23 mouse cellular contexts compared by ENCODE assay signal in the genomic region with DNA sequence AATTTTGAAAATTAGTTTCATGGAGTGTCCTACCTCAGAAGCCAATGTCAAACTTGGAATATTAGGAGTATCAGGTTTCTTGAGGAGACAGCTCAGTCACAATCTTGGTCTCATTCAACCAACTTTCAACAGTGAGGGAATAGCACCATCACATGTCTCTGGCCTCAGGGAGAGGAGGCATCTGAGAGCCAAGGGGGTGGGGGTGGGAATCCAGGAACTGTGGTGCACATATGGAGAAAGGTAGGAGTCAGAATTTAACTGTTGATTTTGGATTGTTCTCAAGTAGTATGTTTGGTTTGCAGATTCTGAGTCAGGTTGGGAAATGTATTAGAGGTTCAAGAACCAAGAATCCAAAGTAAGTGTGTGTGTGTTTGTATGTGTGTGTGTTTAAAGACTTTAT. TPM values are rescaled to one million over a fixed set of nuclear protein-coding genes. Genes with fewer than 3 reads are reported as not detected.
DNase-seq lines count a peak whose midpoint lies in the region; ATAC-seq lines count a peak whose summit lies in the region.
"Had no signal": no experiment of that assay in that cellular context is flagged by ENCODE, and none has a peak within 500 bp of the region (broad histone marks: within the 10 kb centered on the region; RNA-seq: fewer than 3 reads in every experiment).

No protein-coding gene starts in this region.

- H3K4me3 ChIP-seq in neural tube, embryonic 15.5 days (replicated peaks) = no peak overlapping the region
- H3K4me3 ChIP-seq: embryonic facial prominence, embryonic 10.5 days; embryonic facial prominence, embryonic 12.5 days; forebrain, embryonic 13.5 days; forebrain, embryonic 15.5 days had no signal

- H3K27ac ChIP-seq in neural tube, embryonic 15.5 days (replicated peaks) = no peak overlapping the region
- H3K27ac ChIP-seq: embryonic facial prominence, embryonic 10.5 days; embryonic facial prominence, embryonic 12.5 days; forebrain, embryonic 13.5 days; forebrain, embryonic 15.5 days had no signal

- H3K9ac ChIP-seq in neural tube, embryonic 15.5 days (replicated peaks) = no peak overlapping the region
- H3K9ac ChIP-seq: embryonic facial prominence, embryonic 12.5 days; forebrain, embryonic 13.5 days; forebrain, embryonic 15.5 days; forebrain, postnatal 0 days had no signal

- no peak overlapping the region for H3K4me2 ChIP-seq in neural tube, embryonic 15.5 days
- H3K4me2 ChIP-seq: embryonic facial prominence, embryonic 12.5 days; forebrain, embryonic 13.5 days; forebrain, embryonic 15.5 days had no signal

- no peaks in the 10 kb centered on the region for H3K36me3 ChIP-seq in neural tube, embryonic 15.5 days
- H3K36me3 ChIP-seq: embryonic facial prominence, embryonic 10.5 days; embryonic facial prominence, embryonic 12.5 days; forebrain, embryonic 15.5 days; G1E had no signal

- H3K9me3 ChIP-seq in neural tube, embryonic 15.5 days (replicated peaks) = no peaks in the 10 kb centered on the region
- H3K9me3 ChIP-seq: embryonic facial prominence, embryonic 10.5 days; embryonic facial prominence, embryonic 12.5 days; forebrain, embryonic 13.5 days; forebrain, embryonic 15.5 days had no signal

- no peak for ATAC-seq in neural tube, embryonic 15.5 days (ENCODE audit: low FRiP score)
- ATAC-seq: forebrain, embryonic 13.5 days; forebrain, embryonic 15.5 days; forebrain, postnatal 0 days had no signal

- peaks cover 15% of the 10 kb centered on the region for H3K4me1 ChIP-seq in neural tube, embryonic 15.5 days

- DNase-seq in 3T3-L1 (ENCODE audit: low read depth, low spot score) = peak; percentile 82
- peak; percentile 83 for DNase-seq in NIH3T3 (ENCODE audit: low read depth)
- DNase-seq in cerebellum, adult 9-10 months = no peak
- DNase-seq in kidney, postnatal 25 days = no peak
- DNase-seq: adrenal gland, adult 8-10 months; adrenal gland, postnatal 14 days; adrenal gland, postnatal 36 days; cerebellum, adult 11 months; cerebellum, adult 18-20 months; cerebellum, adult 8-10 months; cerebellum, postnatal 10 days; cerebellum, postnatal 25 days; forebrain, postnatal 0 days had no signal

- peaks cover 16% of the 10 kb centered on the region for H3K27me3 ChIP-seq in neural tube, embryonic 15.5 days (replicated peaks)

RNA-seq across cellular contexts. Expression of gene Ubd, which starts 0.7 kb away (rescaled TPM):
- polyA plus RNA-seq in neural tube, embryonic 15.5 days (2015; fragmentation: Nextera tagmentation; extraction: Ambion mirVana) = 3.8 TPM in 1 of 2 replicates, not detected in the other
- polyA plus RNA-seq: C2C12; cortical plate, adult 2 months; embryonic facial prominence, embryonic 10.5 days; embryonic facial prominence, embryonic 14.5 days; forebrain, embryonic 11.5 days; forebrain, embryonic 13.5 days; forebrain, embryonic 15.5 days; forebrain, postnatal 0 days; G1E had no signal

RNA-seq across cellular contexts. Expression of gene Olfr94, which starts 7.8 kb away (rescaled TPM):
- 0.14 and 0.19 TPM in 2 replicates for polyA plus RNA-seq in neural tube, embryonic 15.5 days (2015; fragmentation: Nextera tagmentation; extraction: Ambion mirVana)
- polyA plus RNA-seq: C2C12; cortical plate, adult 2 months; embryonic facial prominence, embryonic 10.5 days; forebrain, embryonic 11.5 days; forebrain, embryonic 13.5 days; forebrain, embryonic 15.5 days; forebrain, postnatal 0 days; G1E had no signal

RNA-seq across cellular contexts. Expression of gene Olfr95, which starts 19.9 kb away (rescaled TPM):
- polyA plus RNA-seq in neural tube, embryonic 15.5 days (2015; fragmentation: Nextera tagmentation; extraction: Ambion mirVana) = 0.04 TPM in 1 of 2 replicates, not detected in the other
- polyA plus RNA-seq: C2C12; cortical plate, adult 2 months; embryonic facial prominence, embryonic 10.5 days; embryonic facial prominence, embryonic 12.5 days; embryonic facial prominence, embryonic 14.5 days; forebrain, embryonic 11.5 days; forebrain, embryonic 13.5 days; forebrain, embryonic 15.5 days; forebrain, postnatal 0 days; G1E had no signal

RNA-seq across cellular contexts. Expression of gene Olfr96, which starts 26.9 kb away (rescaled TPM):
- polyA plus RNA-seq in neural tube, embryonic 15.5 days (2015; fragmentation: Nextera tagmentation; extraction: Ambion mirVana) = not detected in 2 replicates
- polyA plus RNA-seq: C2C12; cortical plate, adult 2 months; embryonic facial prominence, embryonic 10.5 days; embryonic facial prominence, embryonic 12.5 days; forebrain, embryonic 11.5 days; forebrain, embryonic 13.5 days; forebrain, embryonic 15.5 days; forebrain, postnatal 0 days; G1E had no signal

RNA-seq across cellular contexts. Expression of gene Olfr93, which starts 31.7 kb away (rescaled TPM):
- not detected in 2 replicates for polyA plus RNA-seq in neural tube, embryonic 15.5 days (2015; fragmentation: Nextera tagmentation; extraction: Ambion mirVana)
- polyA plus RNA-seq: C2C12; cortical plate, adult 2 months; embryonic facial prominence, embryonic 10.5 days; embryonic facial prominence, embryonic 12.5 days; embryonic facial prominence, embryonic 14.5 days; forebrain, embryonic 11.5 days; forebrain, embryonic 13.5 days; forebrain, embryonic 15.5 days; forebrain, postnatal 0 days; G1E had no signal

Comparison
In these comparisons a context has a peak if more than half of its experiments do, and no peak if none do; other contexts are left out.
1. DNase-seq: peak in 3T3-L1 (single experiment) and NIH3T3 (single experiment); none in cerebellum, adult 9-10 months (single experiment) and kidney, postnatal 25 days (0 of 2).